Mouse (Mus musculus) stomach, postnatal 0 days (tissue): ENCODE measurements around the gene Arhgap15. TPM values are rescaled to one million over a fixed set of nuclear protein-coding genes. Genes with fewer than 3 reads are reported as not detected.

ENCODE experiments used
- ATAC-seq: fragments of 200-750 bp; cut with Nextera tagmentation; 2 replicates; pipeline ENCODE4 v1.8.0; 2017; ENCODE audit not compliant: low FRiP score, low TSS enrichment
- DNase-seq: peaks from one replicate; pipeline ENCODE4 v3.0.0-alpha.2; 2016; ENCODE audit warnings: low spot score
- H3K27ac ChIP-seq: fragments of 300-500 bp; sonication (generic); replicated peaks from 2 replicates; pipeline ENCODE4 v1.5.1; 2014; ENCODE audit warnings: mild to moderate bottlenecking, control low read depth
- H3K27me3 ChIP-seq: fragments of 300-500 bp; sonication (generic); 2 replicates; pipeline ENCODE4 v1.6.1; 2014; ENCODE audit warnings: low read length; ENCODE audit not compliant: control insufficient read depth, insufficient read depth
- H3K36me3 ChIP-seq: fragments of 300-500 bp; sonication (generic); 2 replicates; pipeline ENCODE4 v1.6.1; 2014; ENCODE audit warnings: low read length, mixed read lengths; ENCODE audit not compliant: control insufficient read depth, insufficient read depth
- H3K4me1 ChIP-seq: fragments of 300-500 bp; sonication (generic); replicated peaks from 2 replicates; pipeline ENCODE4 v1.6.1; 2014; ENCODE audit warnings: antibody characterized with exemption; ENCODE audit not compliant: control insufficient read depth, insufficient read depth
- H3K4me2 ChIP-seq: fragments of 300-500 bp; sonication (generic); replicated peaks from 2 replicates; pipeline ENCODE4 v1.6.1; 2014; ENCODE audit warnings: low read depth, mild to moderate bottlenecking, control low read depth, moderate library complexity
- H3K4me3 ChIP-seq: fragments of 300-500 bp; sonication (generic); 2 replicates; pipeline ENCODE4 v1.5.1; 2014; ENCODE audit warnings: low read depth, low read length, control low read depth
- H3K9ac ChIP-seq: fragments of 300-500 bp; sonication (generic); 2 replicates; pipeline ENCODE4 v1.6.1; 2014; ENCODE audit warnings: mild to moderate bottlenecking, low read length, control low read depth, mixed read lengths
- H3K9me3 ChIP-seq: fragments of 300-500 bp; sonication (generic); 2 replicates; pipeline ENCODE4 v1.6.1; 2016; ENCODE audit warnings: low read length; ENCODE audit not compliant: control insufficient read depth
- CTCF ChIP-seq: IDR thresholded peaks from 2 replicates; pipeline ENCODE4 v1.5.1; 2016; ENCODE audit warnings: antibody characterized with exemption, low read depth, mild to moderate bottlenecking, moderate library complexity
- EP300 ChIP-seq: optimal IDR thresholded peaks from 2 replicates; pipeline ENCODE3; 2016; ENCODE audit warnings: antibody characterized with exemption
- WGBS: fragments of 180-500 bp; shearing (Covaris S2); extraction: QIAGEN DNeasy Blood & Tissue Kit; methylation state at CpG from one replicate; pipeline ENCODE4 v1.1.7; 2014; 5-methylcytosine and 5-hydroxymethylcytosine counted together
- polyA plus RNA-seq: library from polyadenylated mRNA; unstranded; fragments of >200 nt; fragmentation: Nextera tagmentation; extraction: Ambion mirVana; gene quantifications from 2 replicates; pipeline ENCODE4 v1.2.1, GENCODE M21; 2015

Arhgap15 gene
- polyA plus RNA-seq, 1 experiment from 2014 or later: 0.93 TPM

DNA sequence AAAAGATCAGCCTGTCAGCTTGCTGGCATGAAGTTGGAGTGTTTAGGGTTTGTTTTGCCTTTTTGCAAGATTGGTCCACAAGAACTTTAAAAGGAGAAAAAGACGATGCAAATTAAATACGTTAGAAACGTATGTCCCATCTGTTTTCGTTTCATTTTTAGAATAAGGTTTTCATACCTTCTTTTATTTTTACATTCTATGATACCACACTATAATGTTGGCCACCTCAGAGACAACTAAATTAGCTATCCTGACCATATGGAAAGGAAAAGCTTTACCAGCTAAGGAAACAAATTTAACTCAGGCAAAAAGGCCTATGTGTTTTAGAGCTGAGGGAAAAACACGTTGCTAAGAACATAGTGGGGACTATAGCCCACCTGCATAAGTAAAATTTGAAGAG is 264.8 kb downstream of the Arhgap15 start:
- H3K9me3 ChIP-seq: no peaks in the 10 kb centered on the region
- no peak overlapping the region for H3K4me2 ChIP-seq
- H3K36me3 ChIP-seq: no peaks in the 10 kb centered on the region
- H3K4me3 ChIP-seq: no peak overlapping the region
- TF ChIP-seq CTCF (no peak), EP300 (no peak)
- 90% methylated on average over 5 of the region's 5 CpGs for WGBS
- H3K4me1 ChIP-seq: no peaks in the 10 kb centered on the region
- H3K9ac ChIP-seq: no peak overlapping the region
- ATAC-seq: no peak
- no peak for DNase-seq
- H3K27ac ChIP-seq: no peak overlapping the region
- H3K27me3 ChIP-seq: no peaks in the 10 kb centered on the region

GRCm38 (mm10) chr2:44016720-44017119 is 268.1 kb downstream of the Arhgap15 start:
- H3K27ac ChIP-seq: no peak overlapping the region
- H3K4me3 ChIP-seq: no peak overlapping the region
- no peak for ATAC-seq
- no peaks in the 10 kb centered on the region for H3K9me3 ChIP-seq
- no peaks in the 10 kb centered on the region for H3K4me1 ChIP-seq
- 70% methylated on average over 3 of the region's 3 CpGs for WGBS
- TF ChIP-seq CTCF (no peak), EP300 (no peak)
- DNase-seq: no peak
- H3K27me3 ChIP-seq: no peaks in the 10 kb centered on the region
- no peak overlapping the region for H3K9ac ChIP-seq
- H3K4me2 ChIP-seq: no peak overlapping the region
- H3K36me3 ChIP-seq: no peaks in the 10 kb centered on the region

- ATAC-seq: no peak
- Histone ChIP-seq H3K27me3 (no peaks in the 10 kb centered on the region), H3K4me2 (no peak overlapping the region), H3K36me3 (no peaks in the 10 kb centered on the region), H3K4me3 (no peak overlapping the region), H3K27ac (no peak overlapping the region), H3K9ac (no peak overlapping the region), H3K9me3 (no peaks in the 10 kb centered on the region), H3K4me1 (no peaks in the 10 kb centered on the region)
- 84% methylated on average over 14 of the region's 14 CpGs for WGBS
- DNase-seq: no peak
- no peak for TF ChIP-seq EP300
These were observed 268.9 kb downstream of the Arhgap15 start for GRCm38 (mm10) chr2:44017405-44018026.

- H3K27ac ChIP-seq: no peak overlapping the region
- no peaks in the 10 kb centered on the region for H3K36me3 ChIP-seq
- H3K4me3 ChIP-seq: no peak overlapping the region
- WGBS: 77% methylated on average over 10 of the region's 10 CpGs
- H3K9ac ChIP-seq: no peak overlapping the region
- no peak overlapping the region for H3K4me2 ChIP-seq
- H3K4me1 ChIP-seq: no peaks in the 10 kb centered on the region
- no peaks in the 10 kb centered on the region for H3K27me3 ChIP-seq
- no peak for DNase-seq
- ATAC-seq: no peak
- no peaks in the 10 kb centered on the region for H3K9me3 ChIP-seq
- no peak for TF ChIP-seq EP300
- no peak for TF ChIP-seq CTCF
These were observed 269.4 kb downstream of the Arhgap15 start for GRCm38 (mm10) chr2:44018033-44018432.

- 71% methylated on average over 1 of the region's 1 CpGs for WGBS
- no peak overlapping the region for H3K27ac ChIP-seq
- H3K4me3 ChIP-seq: no peak overlapping the region
- no peaks in the 10 kb centered on the region for H3K27me3 ChIP-seq
- H3K9ac ChIP-seq: no peak overlapping the region
- no peaks in the 10 kb centered on the region for H3K9me3 ChIP-seq
- ATAC-seq (no peak), DNase-seq (no peak)
- no peaks in the 10 kb centered on the region for H3K36me3 ChIP-seq
- no peak overlapping the region for H3K4me2 ChIP-seq
- no peak for TF ChIP-seq EP300
- no peak for TF ChIP-seq CTCF
- H3K4me1 ChIP-seq: no peaks in the 10 kb centered on the region
These were observed 276.1 kb downstream of the Arhgap15 start for GRCm38 (mm10) chr2:44024704-44025103.

DNA sequence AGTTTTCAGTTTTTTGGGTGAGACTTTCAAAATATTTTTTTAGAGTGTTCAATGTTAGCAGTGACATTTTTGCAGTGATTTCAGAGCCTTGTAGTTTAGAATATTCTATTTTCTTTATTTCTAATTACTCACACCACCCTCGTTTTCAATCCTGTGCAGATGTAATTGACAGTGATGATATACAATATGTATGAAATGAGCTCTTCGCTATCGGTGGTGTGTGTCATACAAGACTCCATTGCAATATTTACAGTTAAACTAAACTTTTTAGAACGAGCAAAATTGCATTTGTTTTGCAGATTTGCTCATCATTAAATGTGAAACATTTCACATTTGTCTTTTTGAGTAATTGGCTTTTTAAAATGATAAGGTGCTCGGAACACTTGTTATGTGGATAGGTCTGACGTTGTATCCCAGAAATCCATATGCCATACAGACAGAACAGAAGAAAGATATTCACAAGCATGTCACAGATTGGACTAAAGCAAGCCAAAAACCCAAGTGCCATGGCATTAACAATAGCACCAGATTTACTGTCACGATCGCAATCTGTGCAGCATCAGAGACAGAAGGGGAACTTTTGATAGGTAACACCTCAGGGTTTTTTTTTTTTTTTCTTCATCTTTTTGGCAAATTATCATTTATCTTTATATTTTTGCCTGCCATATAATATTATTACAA is 280.6 kb downstream of the Arhgap15 start:
- Histone ChIP-seq H3K9me3 (no peaks in the 10 kb centered on the region), H3K27ac (no peak overlapping the region), H3K4me1 (no peaks in the 10 kb centered on the region), H3K36me3 (no peaks in the 10 kb centered on the region), H3K4me2 (no peak overlapping the region), H3K4me3 (no peak overlapping the region), H3K9ac (no peak overlapping the region), H3K27me3 (no peaks in the 10 kb centered on the region)
- ATAC-seq: no peak
- 81% methylated on average over 8 of the region's 8 CpGs for WGBS
- TF ChIP-seq CTCF: no peak
- no peak for TF ChIP-seq EP300
- no peak for DNase-seq
